Mouse (Mus musculus): ENCODE data around the gene Sez6l.

DNA sequence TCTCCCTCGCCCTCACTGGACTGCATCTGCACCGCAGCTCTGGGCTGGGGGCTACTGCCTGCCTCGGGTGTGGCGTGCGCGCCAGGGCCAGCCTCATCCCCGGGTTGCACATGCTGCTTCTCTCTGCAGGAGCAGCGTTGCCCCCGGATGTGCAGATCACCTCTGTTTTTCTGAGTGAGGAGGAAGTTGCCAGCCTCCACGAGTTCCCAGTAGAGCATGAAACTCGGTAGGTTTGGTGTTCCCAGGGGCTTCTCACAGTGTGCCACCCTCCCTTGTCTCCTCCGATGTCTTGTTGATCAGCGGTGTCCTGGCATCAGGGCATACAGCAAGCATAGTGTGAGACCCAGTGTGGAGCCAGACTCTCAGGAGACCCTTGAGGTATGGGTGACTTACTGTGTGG lies 207.7 kb downstream of the Sez6l start:
- TF ChIP-seq CTCF (conservative IDR thresholded peaks at IDR 0.05; ENCODE audit: insufficient read depth, insufficient read length, low read depth, low read length) (no peak), POLR2A (IDR thresholded peaks at IDR 0.05; ENCODE audit: low read depth, low read length) (no peak)

All from kidney, adult 2 months (tissue).